Mouse (Mus musculus) midbrain, embryonic 11.5 days (tissue): ENCODE measurements around the gene Mthfd1l. TPM values are rescaled to one million over a fixed set of nuclear protein-coding genes. Genes with fewer than 3 reads are reported as not detected.
A peak's percentile ranks its signal among the peaks of the same experiment; 100 is the strongest.

Source experiments
- ATAC-seq: fragments of 200-750 bp; cut with Nextera tagmentation; 2 replicates; pipeline ENCODE4 v1.8.0; 2017; ENCODE audit warnings: moderate TSS enrichment, moderate library complexity; ENCODE audit not compliant: low FRiP score
- DNase-seq: peaks from one replicate; pipeline ENCODE4 v3.0.0; 2015; ENCODE audit warnings: low spot score; ENCODE audit errors: missing footprints
- H3K27ac ChIP-seq: fragments of 300-500 bp; sonication (generic); 2 replicates; pipeline ENCODE4 v1.5.1; 2014; ENCODE audit warnings: low read depth, low read length
- H3K27me3 ChIP-seq: fragments of 300-500 bp; sonication (generic); 2 replicates; pipeline ENCODE4 v1.6.1; 2014; ENCODE audit warnings: mild to moderate bottlenecking, low read length, moderate library complexity, mixed read lengths; ENCODE audit not compliant: control insufficient read depth, insufficient read depth
- H3K36me3 ChIP-seq: fragments of 300-500 bp; sonication (generic); 2 replicates; pipeline ENCODE4 v1.6.1; 2014; ENCODE audit warnings: mild to moderate bottlenecking, low read length, moderate library complexity, mixed read lengths; ENCODE audit not compliant: control insufficient read depth, insufficient read depth
- H3K4me1 ChIP-seq: fragments of 300-500 bp; sonication (generic); 2 replicates; pipeline ENCODE4 v1.6.1; 2014; ENCODE audit warnings: low read length; ENCODE audit not compliant: control insufficient read depth, insufficient read depth
- H3K4me2 ChIP-seq: fragments of 300-500 bp; sonication (generic); 2 replicates; pipeline ENCODE4 v1.6.1; 2014; ENCODE audit warnings: mild to moderate bottlenecking, moderate library complexity
- H3K4me3 ChIP-seq: fragments of 300-500 bp; sonication (generic); 2 replicates; pipeline ENCODE4 v1.5.1; 2014; ENCODE audit warnings: low read depth, low read length
- H3K9ac ChIP-seq: fragments of 300-500 bp; sonication (generic); 2 replicates; pipeline ENCODE4 v1.6.1; 2014; ENCODE audit warnings: low read length
- H3K9me3 ChIP-seq: fragments of 300-500 bp; sonication (generic); 2 replicates; pipeline ENCODE4 v1.6.1; 2016; ENCODE audit warnings: low read length; ENCODE audit not compliant: control insufficient read depth
- WGBS: fragments of 180-500 bp; shearing (Covaris S2); extraction: QIAGEN DNeasy Blood & Tissue Kit; methylation state at CpG from one replicate; pipeline ENCODE4 v1.1.7; 2014; 5-methylcytosine and 5-hydroxymethylcytosine counted together
- polyA plus RNA-seq: library from polyadenylated mRNA; unstranded; fragments of >200 nt; fragmentation: Nextera tagmentation; extraction: Ambion mirVana; gene quantifications from 2 replicates; pipeline ENCODE4 v1.2.1, GENCODE M21; 2014

The Mthfd1l gene
- polyA plus RNA-seq, 1 experiment from 2014 or later = 15.4 TPM

DNA sequence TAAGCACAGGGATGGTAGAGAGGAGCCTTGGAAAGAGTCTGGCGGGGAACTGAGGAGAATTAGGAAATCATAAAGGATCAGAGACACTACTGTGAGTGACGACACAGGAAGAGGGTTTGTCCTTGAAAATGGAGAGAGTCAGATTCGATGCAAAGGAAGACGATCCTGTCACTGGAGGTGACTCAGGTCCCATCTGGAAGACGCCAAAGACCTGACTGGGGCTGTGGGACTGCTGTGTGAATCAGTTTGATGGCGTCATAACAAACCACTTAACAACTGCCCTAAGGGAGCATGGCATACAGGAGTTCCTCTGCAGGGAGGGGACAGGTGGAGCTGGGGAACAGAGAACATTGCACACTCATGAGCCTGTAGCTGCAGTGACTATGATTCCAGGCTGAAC is 30.6 kb upstream of the Mthfd1l start:
- no peak overlapping the region for H3K4me3 ChIP-seq
- H3K9me3 ChIP-seq = no peaks in the 10 kb centered on the region
- no peak overlapping the region for H3K4me2 ChIP-seq
- 72% methylated on average over 6 of the region's 6 CpGs for WGBS
- H3K9ac ChIP-seq = no peak overlapping the region
- H3K36me3 ChIP-seq = peaks cover 3% of the 10 kb centered on the region; the same call in 1 of the 2 replicates
- no peaks in the 10 kb centered on the region for H3K27me3 ChIP-seq
- no peak overlapping the region for H3K27ac ChIP-seq
- no peak for DNase-seq
- no peak for ATAC-seq
- H3K4me1 ChIP-seq = peaks cover 8% of the 10 kb centered on the region

DNA sequence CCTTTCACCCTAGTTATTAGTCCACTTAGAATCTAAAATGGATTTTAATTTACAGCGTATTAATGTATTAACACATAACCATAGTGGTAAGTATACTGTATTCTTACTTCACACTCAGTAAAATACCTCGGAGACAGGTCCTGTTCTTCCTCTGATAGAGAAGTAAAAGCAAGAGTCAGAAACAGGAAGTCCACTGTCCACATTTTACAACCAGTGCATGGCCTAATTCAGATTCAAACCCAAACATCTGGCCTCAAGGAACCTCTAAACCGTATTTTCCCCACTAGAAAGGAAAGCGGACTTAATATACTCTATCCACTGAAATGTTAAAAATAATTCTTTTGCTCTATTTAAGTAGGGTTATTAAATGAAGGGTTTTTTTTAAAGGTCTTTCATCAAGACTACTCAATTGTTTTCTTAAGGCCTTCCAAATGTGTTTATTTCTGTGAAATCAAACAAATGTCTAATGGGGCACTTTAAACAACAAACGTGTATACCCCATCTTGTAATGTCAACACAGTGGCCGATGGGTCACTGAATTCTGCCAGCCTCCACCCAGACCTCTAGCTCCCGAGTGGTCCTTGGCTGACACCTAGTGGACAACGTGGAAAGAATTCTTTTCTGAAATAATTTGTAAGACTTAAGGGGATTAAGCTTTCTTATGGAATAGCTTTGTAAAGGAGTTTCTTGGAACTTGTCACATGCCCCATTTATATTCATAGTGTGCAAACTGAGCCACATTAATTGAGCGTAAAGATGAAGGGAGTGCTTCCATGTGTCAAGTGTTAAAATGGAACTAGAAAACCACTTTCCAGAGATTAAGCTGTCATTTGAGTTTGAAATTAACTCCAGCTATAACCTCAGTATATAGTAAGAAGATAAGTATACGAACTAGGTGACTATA is 29.2 kb upstream of the Mthfd1l start:
- H3K4me2 ChIP-seq = no peak overlapping the region
- H3K9me3 ChIP-seq = no peaks in the 10 kb centered on the region
- H3K27me3 ChIP-seq = no peaks in the 10 kb centered on the region
- no peak overlapping the region for H3K27ac ChIP-seq
- ATAC-seq = peak; percentile 74
- peaks cover 8% of the 10 kb centered on the region for H3K4me1 ChIP-seq
- WGBS = 31% methylated on average over 10 of the region's 10 CpGs
- DNase-seq = peak; percentile 95
- no peak overlapping the region for H3K9ac ChIP-seq
- no peak overlapping the region for H3K4me3 ChIP-seq
- H3K36me3 ChIP-seq = no peaks in the 10 kb centered on the region; the same call in 1 of the 2 replicates

DNA sequence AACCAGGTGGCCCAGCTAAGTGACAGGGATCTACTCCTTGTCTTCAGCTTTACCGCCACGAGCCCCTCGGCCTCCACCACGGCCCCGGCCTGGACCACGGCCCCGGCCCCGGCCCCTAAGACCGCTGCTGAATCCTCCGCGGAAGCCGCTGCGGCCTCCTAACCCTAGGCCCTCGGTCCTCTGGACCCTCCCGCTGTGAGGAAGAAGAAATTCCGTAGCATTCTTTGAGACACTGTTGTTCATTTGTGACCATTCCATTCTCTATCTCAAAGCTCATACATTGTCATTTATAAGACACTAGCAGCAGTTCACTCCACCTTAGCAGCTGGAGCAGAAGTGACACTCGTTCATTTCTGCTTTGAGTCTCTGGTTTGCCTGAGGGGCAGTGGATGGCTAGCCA is 26.0 kb upstream of the Mthfd1l start:
- 93% methylated on average over 17 of the region's 17 CpGs for WGBS
- H3K9me3 ChIP-seq = no peaks in the 10 kb centered on the region
- no peak for ATAC-seq

DNA sequence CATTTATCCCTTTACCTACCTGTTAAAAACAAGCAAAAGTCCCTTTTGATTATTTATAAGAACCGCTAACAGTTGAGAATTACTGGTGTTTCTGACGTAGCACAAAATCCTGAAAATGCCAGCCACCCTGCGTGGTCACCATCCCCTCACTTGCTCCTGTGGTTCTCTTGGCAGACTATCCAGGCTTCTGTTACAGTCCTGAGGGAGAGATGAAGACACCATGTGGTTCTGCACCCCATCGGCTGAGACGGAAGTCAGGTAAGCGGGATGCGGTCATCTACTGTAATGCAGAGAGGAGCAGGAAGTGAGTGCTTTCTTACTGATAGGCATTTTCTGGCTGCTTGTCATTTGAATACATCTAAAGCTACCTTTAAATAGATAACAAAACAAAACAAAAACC is 25.6 kb upstream of the Mthfd1l start:
- H3K9me3 ChIP-seq = no peaks in the 10 kb centered on the region
- no peaks in the 10 kb centered on the region for H3K36me3 ChIP-seq
- DNase-seq = peak; percentile 57
- no peak for ATAC-seq
- no peak overlapping the region for H3K4me2 ChIP-seq
- H3K27me3 ChIP-seq = no peaks in the 10 kb centered on the region
- no peaks in the 10 kb centered on the region for H3K4me1 ChIP-seq
- 96% methylated on average over 7 of the region's 7 CpGs for WGBS
- no peak overlapping the region for H3K4me3 ChIP-seq
- no peak overlapping the region for H3K27ac ChIP-seq
- H3K9ac ChIP-seq = no peak overlapping the region

More for the DNA sequence above, 26.0 kb upstream of the Mthfd1l start:
- Histone ChIP-seq H3K27me3 (no peaks in the 10 kb centered on the region), H3K27ac (no peak overlapping the region), H3K4me3 (no peak overlapping the region), H3K4me1 (no peaks in the 10 kb centered on the region), H3K9ac (no peak overlapping the region), H3K4me2 (no peak overlapping the region), H3K36me3 (no peaks in the 10 kb centered on the region)
- peak; percentile 21 for DNase-seq

DNA sequence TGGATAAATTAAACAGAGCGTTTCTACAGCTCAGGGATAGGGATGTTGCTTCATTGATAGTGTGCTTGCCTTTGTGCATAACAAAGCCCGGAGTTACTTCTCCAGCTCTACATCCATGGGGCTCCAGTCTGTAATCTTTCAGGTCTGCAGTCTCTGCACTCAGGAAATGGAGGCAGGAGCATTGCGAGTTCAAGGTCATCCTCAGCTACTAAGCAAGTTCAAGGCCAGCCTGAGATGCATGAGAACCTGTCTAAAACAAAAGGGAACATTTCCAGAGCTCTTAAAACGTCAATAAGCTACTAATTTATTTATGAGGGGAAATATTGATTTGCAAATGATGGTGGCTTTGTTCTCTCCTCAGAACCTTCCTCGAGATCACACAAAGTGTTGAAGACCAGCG is 23.6 kb upstream of the Mthfd1l start:
- H3K36me3 ChIP-seq = no peaks in the 10 kb centered on the region
- DNase-seq = no peak

DNA sequence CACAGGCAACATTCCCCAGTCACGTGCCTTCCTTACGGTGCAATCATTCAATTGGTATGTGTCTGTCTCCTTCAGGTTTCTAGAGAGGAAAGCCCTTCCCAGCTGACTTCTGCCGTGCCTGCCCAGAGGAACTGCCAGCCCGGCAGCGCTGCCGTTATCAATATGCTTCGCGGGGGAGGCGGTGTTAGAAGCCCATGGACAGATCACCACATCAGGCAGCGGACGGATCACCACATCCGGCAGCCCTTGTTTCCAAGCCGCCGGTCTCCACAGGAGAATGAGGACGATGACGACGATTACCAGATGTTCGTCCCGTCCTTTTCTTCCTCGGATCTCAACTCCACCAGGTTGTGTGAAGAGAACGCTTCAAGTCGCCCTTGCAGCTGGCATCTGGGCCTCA is 16.4 kb upstream of the Mthfd1l start:
- H3K27me3 ChIP-seq = no peaks in the 10 kb centered on the region
- no peaks in the 10 kb centered on the region; the same call in 1 of the 2 replicates for H3K9me3 ChIP-seq
- no peaks in the 10 kb centered on the region for H3K4me1 ChIP-seq
- H3K27ac ChIP-seq = no peak overlapping the region
- H3K36me3 ChIP-seq = peaks cover 16% of the 10 kb centered on the region
- 96% methylated on average over 22 of the region's 22 CpGs for WGBS
- no peak overlapping the region for H3K4me3 ChIP-seq
- ATAC-seq (no peak), DNase-seq (no peak)
- no peak overlapping the region for H3K4me2 ChIP-seq
- no peak overlapping the region for H3K9ac ChIP-seq

More for the DNA sequence above, 23.6 kb upstream of the Mthfd1l start:
- Histone ChIP-seq H3K9me3 (no peaks in the 10 kb centered on the region), H3K9ac (no peak overlapping the region), H3K4me1 (no peaks in the 10 kb centered on the region), H3K27me3 (no peaks in the 10 kb centered on the region), H3K4me2 (no peak overlapping the region), H3K27ac (no peak overlapping the region), H3K4me3 (no peak overlapping the region)
- ATAC-seq = no peak
- 86% methylated on average over 6 of the region's 6 CpGs for WGBS

DNA sequence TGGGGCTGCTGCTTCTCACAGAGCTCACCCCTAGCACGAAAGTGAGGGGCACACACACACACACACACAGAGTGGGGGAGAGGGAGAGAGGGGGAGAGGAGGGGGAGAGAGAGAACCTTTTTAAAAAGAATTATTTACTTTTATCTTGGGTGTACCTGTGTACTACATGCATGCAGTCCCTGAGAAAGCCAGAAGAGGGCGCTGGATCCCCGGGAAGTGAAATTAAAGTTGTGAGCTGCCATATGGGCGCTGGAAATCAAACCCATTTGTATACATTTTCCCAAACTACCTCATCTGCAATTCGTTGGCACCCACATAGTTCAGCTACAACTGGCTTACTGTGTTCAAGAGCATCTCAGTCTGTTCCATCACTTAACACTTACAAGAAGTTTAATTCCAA is 14.3 kb upstream of the Mthfd1l start:
- H3K36me3 ChIP-seq = peaks cover 16% of the 10 kb centered on the region
- no peak overlapping the region for H3K9ac ChIP-seq
- no peak overlapping the region for H3K4me3 ChIP-seq
- no peak overlapping the region for H3K4me2 ChIP-seq
- DNase-seq (no peak), ATAC-seq (no peak)
- H3K9me3 ChIP-seq = no peaks in the 10 kb centered on the region; the same call in 1 of the 2 replicates
- no peak overlapping the region for H3K27ac ChIP-seq
- no peaks in the 10 kb centered on the region for H3K4me1 ChIP-seq
- WGBS = 72% methylated on average over 5 of the region's 5 CpGs
- H3K27me3 ChIP-seq = no peaks in the 10 kb centered on the region

DNA sequence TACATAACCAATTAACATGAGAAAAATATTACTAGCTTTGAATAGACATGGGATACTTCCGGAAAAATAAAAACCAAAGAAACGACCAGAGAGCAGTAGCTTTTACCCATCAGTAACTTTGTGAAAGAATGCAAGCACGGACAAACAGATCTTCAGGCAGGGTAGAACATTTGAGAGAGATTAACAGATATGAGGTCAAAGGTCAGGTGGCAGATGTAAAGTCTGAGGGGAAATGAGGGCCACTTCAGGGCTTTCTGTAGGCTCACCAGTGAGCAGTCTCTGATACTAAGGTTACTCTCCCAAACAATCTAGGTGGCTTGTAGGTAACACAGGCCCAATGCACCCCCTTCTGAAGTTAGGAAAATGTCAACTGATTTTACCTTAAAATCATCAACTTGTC is 3.9 kb upstream of the Mthfd1l start:
- H3K4me1 ChIP-seq = peaks cover 2% of the 10 kb centered on the region; the same call in 1 of the 2 replicates
- ATAC-seq (no peak), DNase-seq (no peak)
- H3K9me3 ChIP-seq = no peaks in the 10 kb centered on the region
- no peak overlapping the region for H3K27ac ChIP-seq
- H3K9ac ChIP-seq = no peak overlapping the region
- H3K4me2 ChIP-seq = no peak overlapping the region
- WGBS = 68% methylated on average over 3 of the region's 3 CpGs
- H3K4me3 ChIP-seq = no peak overlapping the region
- H3K36me3 ChIP-seq = no peaks in the 10 kb centered on the region
- H3K27me3 ChIP-seq = no peaks in the 10 kb centered on the region

DNA sequence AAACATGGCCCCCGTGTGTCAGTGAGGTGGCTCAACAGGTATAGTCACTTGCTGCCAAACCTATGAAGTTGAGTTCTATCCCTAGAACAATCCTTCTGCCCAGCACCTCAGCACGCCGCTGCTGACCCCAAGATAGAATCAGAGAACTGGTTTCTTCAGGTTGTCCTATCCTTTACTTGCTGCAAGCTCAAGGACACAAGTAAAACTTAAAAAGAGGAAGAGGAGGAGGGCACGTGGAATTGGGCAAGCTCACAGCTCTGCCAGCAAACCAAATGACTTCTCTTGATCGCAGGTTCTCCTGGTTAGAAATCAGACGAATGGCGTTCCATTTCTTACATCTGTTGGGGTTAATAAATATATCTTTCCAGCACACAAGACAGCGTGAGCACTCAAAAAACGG is 681 bp upstream of the Mthfd1l start:
- DNase-seq (no peak), ATAC-seq (no peak)
- Histone ChIP-seq H3K9me3 (no peaks in the 10 kb centered on the region), H3K9ac (no peak overlapping the region), H3K4me2 (no peak overlapping the region; the same call in 1 of the 2 replicates), H3K27ac (no peak overlapping the region), H3K4me3 (no peak overlapping the region), H3K4me1 (peaks cover 2% of the 10 kb centered on the region; the same call in 1 of the 2 replicates), H3K27me3 (no peaks in the 10 kb centered on the region), H3K36me3 (no peaks in the 10 kb centered on the region)
- WGBS = 90% methylated on average over 9 of the region's 9 CpGs
